Mouse (Mus musculus): ENCODE results near the gene Wipi2. TPM values are rescaled to one million over a fixed set of nuclear protein-coding genes. Genes with fewer than 3 reads are reported as not detected.
A peak's percentile ranks its signal among the peaks of the same experiment; 100 is the strongest.

Wipi2 gene
- polyA plus RNA-seq, 1 experiment = 41.8 TPM

- WGBS = 82% methylated on average over 5 of the region's 5 CpGs
- no peak for TF ChIP-seq POLR2A (IDR thresholded peaks at IDR 0.05; ENCODE audit: borderline replicate concordance, control insufficient read depth, low read depth, low read length)
- TF ChIP-seq CTCF (IDR thresholded peaks at IDR 0.05; ENCODE audit: control insufficient read depth, insufficient read depth, low read length) = 0 out of 2 replicates have a peak, but pooled peaks have one; percentile 9
These were observed 84.9 kb downstream of the Wipi2 start for GRCm38 (mm10) chr5:142712373-142712772.

GRCm38 (mm10) chr5:142713966-142714365 lies 86.5 kb downstream of the Wipi2 start:
- no peak overlapping the region for H3K27ac ChIP-seq (ENCODE audit: control insufficient read depth, insufficient read depth, low read depth, low read length, poor library complexity)
- TF ChIP-seq POLR2A (IDR thresholded peaks at IDR 0.05; ENCODE audit: borderline replicate concordance, control insufficient read depth, low read depth, low read length) (no peak), CTCF (IDR thresholded peaks at IDR 0.05; ENCODE audit: control insufficient read depth, insufficient read depth, low read length) (no peak)
- 72% methylated on average over 10 of the region's 10 CpGs for WGBS

More at GRCm38 (mm10) chr5:142712373-142712772, 84.9 kb downstream of the Wipi2 start:
- Histone ChIP-seq H3K4me1 (ENCODE audit: control insufficient read depth, insufficient read depth, low read length) (no peaks in the 10 kb centered on the region), H3K4me3 (replicated peaks; ENCODE audit: control insufficient read depth, low read depth, low read length) (no peak overlapping the region), H3K27ac (ENCODE audit: control insufficient read depth, insufficient read depth, low read depth, low read length, poor library complexity) (no peak overlapping the region)

DNA sequence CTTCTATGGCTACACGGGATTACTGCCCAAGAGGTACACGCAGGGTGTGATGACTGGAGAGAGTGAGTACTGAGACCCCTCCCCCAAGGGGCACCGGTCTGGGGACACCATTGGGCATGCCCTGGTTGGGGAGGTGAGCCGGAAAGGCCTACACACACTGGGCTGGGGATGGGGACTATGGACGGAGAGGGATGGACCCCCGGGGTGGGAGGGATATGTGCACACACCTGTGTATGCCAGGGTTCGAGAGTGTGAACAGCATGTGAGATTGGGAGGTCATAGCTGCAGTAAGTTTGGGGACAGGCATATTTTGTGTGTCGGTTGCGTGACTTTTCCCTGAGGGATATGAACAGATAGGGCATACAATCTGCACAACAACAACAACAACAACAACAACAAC lies 87.6 kb downstream of the Wipi2 start:
- H3K27ac ChIP-seq (ENCODE audit: control insufficient read depth, insufficient read depth, low read depth, low read length, poor library complexity) = no peak overlapping the region
- H3K4me1 ChIP-seq (ENCODE audit: control insufficient read depth, insufficient read depth, low read length) = no peaks in the 10 kb centered on the region
- no peak overlapping the region for H3K4me3 ChIP-seq (replicated peaks; ENCODE audit: control insufficient read depth, low read depth, low read length)
- TF ChIP-seq CTCF (IDR thresholded peaks at IDR 0.05; ENCODE audit: control insufficient read depth, insufficient read depth, low read length) (no peak), POLR2A (IDR thresholded peaks at IDR 0.05; ENCODE audit: borderline replicate concordance, control insufficient read depth, low read depth, low read length) (no peak)
- 79% methylated on average over 9 of the region's 9 CpGs for WGBS

More at GRCm38 (mm10) chr5:142713966-142714365, 86.5 kb downstream of the Wipi2 start:
- no peak overlapping the region for H3K4me3 ChIP-seq (replicated peaks; ENCODE audit: control insufficient read depth, low read depth, low read length)
- H3K4me1 ChIP-seq (ENCODE audit: control insufficient read depth, insufficient read depth, low read length) = no peaks in the 10 kb centered on the region

GRCm38 (mm10) chr5:142716056-142716455 lies 88.6 kb downstream of the Wipi2 start:
- TF ChIP-seq CTCF (IDR thresholded peaks at IDR 0.05; ENCODE audit: control insufficient read depth, insufficient read depth, low read length) = no peak
- TF ChIP-seq POLR2A (IDR thresholded peaks at IDR 0.05; ENCODE audit: borderline replicate concordance, control insufficient read depth, low read depth, low read length) = no peak
- 68% methylated on average over 6 of the region's 6 CpGs for WGBS
- H3K27ac ChIP-seq (ENCODE audit: control insufficient read depth, insufficient read depth, low read depth, low read length, poor library complexity) = no peak overlapping the region
- H3K4me3 ChIP-seq (replicated peaks; ENCODE audit: control insufficient read depth, low read depth, low read length) = no peak overlapping the region
- no peaks in the 10 kb centered on the region for H3K4me1 ChIP-seq (ENCODE audit: control insufficient read depth, insufficient read depth, low read length)

DNA sequence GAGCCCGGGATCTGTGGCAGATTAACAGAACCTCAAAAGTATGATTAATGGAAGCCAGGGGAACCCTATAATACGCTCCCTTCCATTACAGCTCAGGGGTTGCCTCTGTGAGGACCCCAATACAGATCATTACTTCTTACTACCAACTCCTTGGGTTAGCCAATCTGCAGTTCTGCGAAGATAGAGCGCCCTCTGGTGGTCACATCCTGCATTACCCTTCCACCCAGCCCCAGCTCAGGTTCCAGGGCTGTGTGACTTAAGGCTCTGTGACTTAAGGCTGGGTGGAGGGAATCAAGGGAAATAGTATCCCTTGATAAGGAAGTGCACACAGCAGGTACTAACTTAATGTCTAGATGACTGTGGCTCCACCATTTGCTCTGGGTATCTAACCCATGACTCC lies 90.5 kb downstream of the Wipi2 start:
- Histone ChIP-seq H3K4me3 (replicated peaks; ENCODE audit: control insufficient read depth, low read depth, low read length) (no peak overlapping the region), H3K27ac (ENCODE audit: control insufficient read depth, insufficient read depth, low read depth, low read length, poor library complexity) (no peak overlapping the region), H3K4me1 (ENCODE audit: control insufficient read depth, insufficient read depth, low read length) (no peaks in the 10 kb centered on the region)
- 15% methylated on average over 4 of the region's 4 CpGs for WGBS
- TF ChIP-seq POLR2A (IDR thresholded peaks at IDR 0.05; ENCODE audit: borderline replicate concordance, control insufficient read depth, low read depth, low read length) (no peak), CTCF (IDR thresholded peaks at IDR 0.05; ENCODE audit: control insufficient read depth, insufficient read depth, low read length) (peak; percentile 91)

DNA sequence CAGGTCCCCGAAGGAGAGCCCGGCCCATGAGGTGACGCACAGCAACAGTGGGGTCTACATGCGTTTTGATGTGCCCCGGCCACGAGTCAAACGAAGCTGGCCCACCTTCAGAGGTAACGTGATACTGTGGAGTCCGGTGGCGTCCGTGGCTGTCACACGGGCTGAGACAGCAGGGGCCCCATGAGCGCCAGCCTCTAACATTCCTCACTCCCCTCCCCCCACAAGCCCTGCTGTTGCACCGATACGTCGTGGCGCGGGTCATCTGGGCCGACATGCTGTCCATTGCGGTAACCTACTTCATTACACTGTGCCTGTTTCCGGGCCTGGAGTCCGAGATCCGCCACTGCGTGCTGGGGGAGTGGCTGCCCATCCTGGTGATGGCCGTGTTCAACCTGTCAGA lies 91.0 kb downstream of the Wipi2 start:
- 68% methylated on average over 25 of the region's 25 CpGs for WGBS
- TF ChIP-seq POLR2A (IDR thresholded peaks at IDR 0.05; ENCODE audit: borderline replicate concordance, control insufficient read depth, low read depth, low read length) (no peak), CTCF (IDR thresholded peaks at IDR 0.05; ENCODE audit: control insufficient read depth, insufficient read depth, low read length) (no peak)
- H3K4me3 ChIP-seq (replicated peaks; ENCODE audit: control insufficient read depth, low read depth, low read length) = no peak overlapping the region

DNA sequence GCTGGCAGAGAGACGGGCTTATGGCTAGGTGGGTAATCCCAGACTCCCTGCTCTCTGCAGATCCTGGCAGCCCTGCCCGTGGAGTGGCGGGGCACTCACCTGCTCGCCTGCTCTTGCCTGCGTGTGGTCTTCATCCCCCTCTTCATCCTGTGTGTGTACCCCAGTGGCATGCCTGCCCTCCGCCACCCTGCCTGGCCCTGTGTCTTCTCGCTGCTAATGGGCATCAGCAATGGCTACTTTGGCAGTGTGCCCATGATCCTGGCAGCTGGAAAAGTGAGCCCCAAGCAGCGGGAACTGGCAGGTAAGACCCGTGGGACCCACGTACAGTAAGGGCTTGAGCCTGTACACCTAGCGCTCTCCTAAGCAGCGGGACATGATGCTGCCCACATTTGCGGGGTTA lies 92.4 kb downstream of the Wipi2 start:
- WGBS = 78% methylated on average over 13 of the region's 13 CpGs
- TF ChIP-seq CTCF (IDR thresholded peaks at IDR 0.05; ENCODE audit: control insufficient read depth, insufficient read depth, low read length) = no peak
- no peak for TF ChIP-seq POLR2A (IDR thresholded peaks at IDR 0.05; ENCODE audit: borderline replicate concordance, control insufficient read depth, low read depth, low read length)
- Histone ChIP-seq H3K4me1 (ENCODE audit: control insufficient read depth, insufficient read depth, low read length) (no peaks in the 10 kb centered on the region), H3K27ac (ENCODE audit: control insufficient read depth, insufficient read depth, low read depth, low read length, poor library complexity) (no peak overlapping the region), H3K4me3 (replicated peaks; ENCODE audit: control insufficient read depth, low read depth, low read length) (no peak overlapping the region)

More for the DNA sequence above, 91.0 kb downstream of the Wipi2 start:
- H3K27ac ChIP-seq (ENCODE audit: control insufficient read depth, insufficient read depth, low read depth, low read length, poor library complexity) = no peak overlapping the region
- no peaks in the 10 kb centered on the region for H3K4me1 ChIP-seq (ENCODE audit: control insufficient read depth, insufficient read depth, low read length)

Other genes starting within 250 kb of the Wipi2 start
- gene Foxk1, start 226.2 kb upstream of the Wipi2 start, polyA plus RNA-seq (2011; ENCODE audit: insufficient read depth, insufficient read length, low replicate concordance, missing spikeins) = 5.7 and 9.1 TPM in 2 replicates
- gene Ap5z1, start 163.8 kb upstream of the Wipi2 start, polyA plus RNA-seq (2011; ENCODE audit: insufficient read depth, insufficient read length, low replicate concordance, missing spikeins) = 16.5 and 22.8 TPM in 2 replicates
- not detected in 2 replicates for gene Papolb, start 97.6 kb upstream of the Wipi2 start, polyA plus RNA-seq (2011; ENCODE audit: insufficient read depth, insufficient read length, low replicate concordance, missing spikeins)
- gene Radil, start 76.6 kb upstream of the Wipi2 start, polyA plus RNA-seq (2011; ENCODE audit: insufficient read depth, insufficient read length, low replicate concordance, missing spikeins) = 2.2 TPM in 1 of 2 replicates, not detected in the other
- gene Mmd2, start 18.9 kb upstream of the Wipi2 start, polyA plus RNA-seq (2011; ENCODE audit: insufficient read depth, insufficient read length, low replicate concordance, missing spikeins) = not detected in 2 replicates
- not detected in 2 replicates for gene Slc29a4, start 64.8 kb downstream of the Wipi2 start, polyA plus RNA-seq (2011; ENCODE audit: insufficient read depth, insufficient read length, low replicate concordance, missing spikeins)
- gene Tnrc18, start 190.0 kb downstream of the Wipi2 start, polyA plus RNA-seq (2011; ENCODE audit: insufficient read depth, insufficient read length, low replicate concordance, missing spikeins) = 24.3 and 57.5 TPM in 2 replicates